ENCODE assay signal across 17 mouse cellular contexts in genomic region chr4:117654703-117655499, GRCm38 (mm10). TPM values are rescaled to one million over a fixed set of nuclear protein-coding genes. Genes with fewer than 3 reads are reported as not detected.
DNase-seq lines count a peak whose midpoint lies in the region; ATAC-seq and TF ChIP-seq lines count a peak whose summit lies in the region.
"Had no signal": no experiment of that assay in that cellular context is flagged by ENCODE, and none has a peak within 500 bp of the region (broad histone marks: within the 10 kb centered on the region; RNA-seq: fewer than 3 reads in every experiment).

No protein-coding gene starts in this region.

- no peaks in the 10 kb centered on the region for H3K9me3 ChIP-seq in embryonic facial prominence, embryonic 10.5 days
- H3K9me3 ChIP-seq in forebrain, postnatal 0 days (ENCODE audit: low read length), result no peaks in the 10 kb centered on the region
- no peaks in the 10 kb centered on the region for H3K9me3 ChIP-seq in limb, embryonic 11.5 days (ENCODE audit: control insufficient read depth, low read length)

- no peak for TF ChIP-seq CTCF in forebrain, postnatal 0 days (IDR thresholded peaks at IDR 0.05; ENCODE audit: low read depth)

- ATAC-seq in forebrain, postnatal 0 days, result no peak
- no peak for ATAC-seq in limb, embryonic 11.5 days (ENCODE audit: insufficient number of reproducible peaks, low FRiP score, low TSS enrichment, low read depth)
- ATAC-seq: activated CD4-positive, CD25-positive, alpha-beta regulatory T cell, adult 4 months had no signal

- DNase-seq in cerebellum, postnatal 25 days, result peak; percentile 40 to 53
- no peak for DNase-seq in cerebellum, adult 8-10 months
- DNase-seq in embryonic facial prominence, embryonic 10.5 days (ENCODE audit: low spot score), result no peak
- no peak for DNase-seq in forebrain, postnatal 0 days
- DNase-seq in limb, embryonic 11.5 days (ENCODE audit: low spot score), result no peak
- DNase-seq in adrenal gland, adult (ENCODE audit: inconsistent age in 2 of 2, low spot score in 1 of 2), result no peak
- DNase-seq in thymus, postnatal 14 days, result no peak
- DNase-seq in layer of hippocampus, adult 9-10 months (ENCODE audit: low spot score), result no peak
- DNase-seq: cerebellum, adult 11-12 months; gastrocnemius, postnatal 25 days; kidney, adult 8-10 months; lung, embryonic 14.5 days; spleen, adult 18-20 months; thymus, postnatal 36 days had no signal

- H3K27ac ChIP-seq in embryonic facial prominence, embryonic 10.5 days (replicated peaks), result peak overlapping the region; percentile 63
- H3K27ac ChIP-seq in forebrain, postnatal 0 days (ENCODE audit: low read depth, low read length), result 0 out of 2 replicates have a peak overlapping the region, but pooled peaks have one; percentile 40
- peak overlapping the region; percentile 49 for H3K27ac ChIP-seq in limb, embryonic 11.5 days (replicated peaks; ENCODE audit: low read depth, low read length)

- H3K4me3 ChIP-seq in embryonic facial prominence, embryonic 10.5 days, result 0 out of 2 replicates have a peak overlapping the region, but pooled peaks have one; percentile 21
- H3K4me3 ChIP-seq in forebrain, postnatal 0 days (ENCODE audit: low read depth, low read length), result no peak overlapping the region
- H3K4me3 ChIP-seq in limb, embryonic 11.5 days (ENCODE audit: low read depth, low read length), result no peak overlapping the region

- no peak overlapping the region for H3K4me2 ChIP-seq in forebrain, postnatal 0 days (ENCODE audit: low read depth)
- no peak overlapping the region for H3K4me2 ChIP-seq in limb, embryonic 11.5 days (ENCODE audit: low read depth, severe bottlenecking)
- H3K4me2 ChIP-seq: heart, embryonic 11.5 days; lung, embryonic 14.5 days had no signal

- H3K27me3 ChIP-seq in embryonic facial prominence, embryonic 10.5 days (replicated peaks; ENCODE audit: low read depth, poor library complexity, severe bottlenecking), result no peaks in the 10 kb centered on the region; the same call in 1 of the 2 replicates
- H3K27me3 ChIP-seq in forebrain, postnatal 0 days (ENCODE audit: insufficient read depth, low read length), result no peaks in the 10 kb centered on the region
- no peaks in the 10 kb centered on the region for H3K27me3 ChIP-seq in limb, embryonic 11.5 days (ENCODE audit: control insufficient read depth, insufficient read depth, low read length)
- H3K27me3 ChIP-seq: CH12.LX had no signal

- H3K36me3 ChIP-seq in embryonic facial prominence, embryonic 10.5 days (replicated peaks), result peaks cover 22% of the 10 kb centered on the region
- no peaks in the 10 kb centered on the region for H3K36me3 ChIP-seq in forebrain, postnatal 0 days (ENCODE audit: insufficient read depth)
- no peaks in the 10 kb centered on the region for H3K36me3 ChIP-seq in limb, embryonic 11.5 days (ENCODE audit: control insufficient read depth, insufficient read depth, low read length)

- H3K4me1 ChIP-seq in embryonic facial prominence, embryonic 10.5 days, result peaks cover 80% of the 10 kb centered on the region
- peaks cover 5% of the 10 kb centered on the region; the same call in 1 of the 2 replicates for H3K4me1 ChIP-seq in forebrain, postnatal 0 days (ENCODE audit: insufficient read depth)
- H3K4me1 ChIP-seq in limb, embryonic 11.5 days (ENCODE audit: control insufficient read depth, insufficient read depth, low read length), result peaks cover 77% of the 10 kb centered on the region

- no peak overlapping the region for H3K9ac ChIP-seq in forebrain, postnatal 0 days
- no peak overlapping the region for H3K9ac ChIP-seq in limb, embryonic 11.5 days (ENCODE audit: low read length)
- H3K9ac ChIP-seq: lung, embryonic 14.5 days had no signal

- WGBS in embryonic facial prominence, embryonic 10.5 days, result 35% methylated on average over 9 of the region's 9 CpGs
- 51% methylated on average over 9 of the region's 9 CpGs for WGBS in forebrain, postnatal 0 days
- WGBS in limb, embryonic 11.5 days, result 23% methylated on average over 9 of the region's 9 CpGs

RNA-seq across cellular contexts. Expression of gene Dmap1, which starts 27.2 kb away (rescaled TPM):
- polyA plus RNA-seq in embryonic facial prominence, embryonic 10.5 days (2016; fragmentation: Nextera tagmentation; extraction: Ambion mirVana), result 78.4 and 80.0 TPM in 2 replicates
- 75.0 and 88.4 TPM in 2 replicates for total RNA-seq in forebrain, postnatal 0 days (2014; rRNA removed)
- polyA plus RNA-seq in forebrain, postnatal 0 days (2015; fragmentation: Nextera tagmentation; extraction: Ambion mirVana), result 80.4 and 84.7 TPM in 2 replicates
- polyA plus RNA-seq in limb, embryonic 11.5 days (2014; fragmentation: Nextera tagmentation; extraction: Ambion mirVana), result 90.5 and 93.2 TPM in 2 replicates

Comparison
In these comparisons a context has a peak if more than half of its experiments do, and no peak if none do; other contexts are left out.
1. DNase-seq: peak in cerebellum, postnatal 25 days (2 of 2); none in cerebellum, adult 8-10 months (single experiment), embryonic facial prominence, embryonic 10.5 days (single experiment), forebrain, postnatal 0 days (single experiment), limb, embryonic 11.5 days (single experiment), adrenal gland, adult (0 of 2), thymus, postnatal 14 days (single experiment) and layer of hippocampus, adult 9-10 months (single experiment).
2. Peak in every context shown above with its lines, with median percentiles within 50 percentile points of each other: H3K27ac ChIP-seq.